In the genomic region with DNA sequence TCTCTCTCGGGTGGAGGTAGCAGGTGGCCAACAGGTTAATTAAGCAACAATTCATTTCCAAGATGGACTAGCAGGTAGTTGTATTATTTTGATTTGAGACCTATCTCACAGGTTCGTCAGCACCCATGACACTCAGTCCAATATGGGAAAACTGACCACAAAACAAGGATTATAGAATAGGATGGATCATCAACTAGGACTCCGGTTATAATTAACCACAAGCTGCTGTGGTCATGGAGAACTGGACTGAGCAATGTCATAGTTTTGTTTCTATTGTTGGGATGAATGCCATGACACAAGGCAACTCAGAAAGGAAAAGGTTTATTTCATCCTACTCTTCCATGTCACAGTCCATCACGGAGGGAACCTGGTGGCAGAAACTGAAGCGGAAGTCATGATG, we compare ENCODE assay signal across 28 mouse cellular contexts.
A peak's percentile ranks its signal among the peaks of the same experiment; 100 is the strongest.
DNase-seq lines count a peak whose midpoint lies in the region; ATAC-seq and TF ChIP-seq lines count a peak whose summit lies in the region.
"Had no signal": no experiment of that assay in that cellular context is flagged by ENCODE, and none has a peak within 500 bp of the region (broad histone marks: within the 10 kb centered on the region; RNA-seq: fewer than 3 reads in every experiment).

No protein-coding gene starts in this region.

- H3K9me3 ChIP-seq in kidney, embryonic 14.5 days (ENCODE audit: control insufficient read depth, low read length) = no peaks in the 10 kb centered on the region
- H3K9me3 ChIP-seq: embryonic facial prominence, embryonic 13.5 days; embryonic facial prominence, embryonic 15.5 days; forebrain, embryonic 10.5 days; forebrain, embryonic 12.5 days; G1E had no signal

- no peak for TF ChIP-seq CTCF in gastrocnemius, adult 2 months (IDR thresholded peaks at IDR 0.05)

- DNase-seq in gastrocnemius, adult 2 months = no peak
- DNase-seq in gastrocnemius, postnatal 10 days = no peak
- DNase-seq in kidney, adult 18-20 months = peak; percentile 11
- no peak for DNase-seq in kidney, postnatal 4 days
- peak; percentile 72 for DNase-seq in kidney, adult 9 months
- peak; percentile 43 for DNase-seq in Muller cell, postnatal 12 days (ENCODE audit: inconsistent ontology term)
- DNase-seq in adrenal gland, adult 18-20 months (ENCODE audit: low spot score in 2 of 2) = no peak
- DNase-seq: adrenal gland, adult 2 months; adrenal gland, postnatal 10 days; adrenal gland, postnatal 25 days; B cell, adult 2 months; cerebellum, adult 11 months; cerebellum, adult 18-20 months; cerebellum, adult 8-10 months; cerebellum, adult 9-11 months; cerebellum, postnatal 14 days; cerebellum, postnatal 36 days; embryo, embryonic 11 days had no signal

- peak overlapping the region; percentile 90; the same call in 1 of the 2 replicates for H3K27ac ChIP-seq in gastrocnemius, adult 2 months
- H3K27ac ChIP-seq in kidney, embryonic 14.5 days (ENCODE audit: low read depth, low read length) = no peak overlapping the region
- H3K27ac ChIP-seq: embryonic facial prominence, embryonic 13.5 days; embryonic facial prominence, embryonic 15.5 days; forebrain, embryonic 10.5 days; forebrain, embryonic 12.5 days had no signal

- 92% methylated on average over 5 of the region's 5 CpGs for WGBS in kidney, embryonic 14.5 days

- H3K36me3 ChIP-seq in kidney, embryonic 14.5 days (ENCODE audit: control insufficient read depth, insufficient read depth, low read length) = no peaks in the 10 kb centered on the region
- H3K36me3 ChIP-seq: embryonic facial prominence, embryonic 13.5 days; embryonic facial prominence, embryonic 15.5 days; forebrain, embryonic 12.5 days had no signal

- no peak overlapping the region for H3K4me3 ChIP-seq in gastrocnemius, adult 2 months
- no peak overlapping the region for H3K4me3 ChIP-seq in kidney, embryonic 14.5 days (ENCODE audit: low read length)
- H3K4me3 ChIP-seq: embryonic facial prominence, embryonic 13.5 days; embryonic facial prominence, embryonic 15.5 days; erythroblast, embryonic 14.5 days; forebrain, embryonic 10.5 days; forebrain, embryonic 12.5 days had no signal

- H3K27me3 ChIP-seq in kidney, embryonic 14.5 days (ENCODE audit: control insufficient read depth, insufficient read depth, low read length) = no peaks in the 10 kb centered on the region
- H3K27me3 ChIP-seq: CH12.LX; embryonic facial prominence, embryonic 13.5 days; embryonic facial prominence, embryonic 15.5 days; forebrain, embryonic 12.5 days had no signal

- no peak overlapping the region for H3K4me2 ChIP-seq in kidney, embryonic 14.5 days (replicated peaks; ENCODE audit: low read depth, low read length)
- H3K4me2 ChIP-seq: embryonic facial prominence, embryonic 13.5 days; embryonic facial prominence, embryonic 15.5 days; forebrain, embryonic 12.5 days had no signal

- no peak overlapping the region for H3K9ac ChIP-seq in kidney, embryonic 14.5 days (ENCODE audit: low read depth, low read length)
- H3K9ac ChIP-seq: embryonic facial prominence, embryonic 13.5 days; embryonic facial prominence, embryonic 15.5 days; forebrain, embryonic 12.5 days had no signal

- ATAC-seq in kidney, embryonic 14.5 days (ENCODE audit: low FRiP score, low TSS enrichment) = no peak
- ATAC-seq: forebrain, embryonic 14.5 days; forebrain, embryonic 16.5 days had no signal

- intact Hi-C loops in gastrocnemius, adult 2 months (cut with DNase I) = loop anchor here (5.0 kb wide), 1 partner anchor 38 kb away; no protein-coding TSS in a partner anchor

- H3K4me1 ChIP-seq in kidney, embryonic 14.5 days (ENCODE audit: control insufficient read depth, insufficient read depth, low read length) = 0 out of 2 replicates have a peak, but pooled peaks cover 7% of the 10 kb centered on the region
- H3K4me1 ChIP-seq: embryonic facial prominence, embryonic 15.5 days; forebrain, embryonic 12.5 days had no signal

Comparison
In these comparisons a context has a peak if more than half of its experiments do, and no peak if none do; other contexts are left out.
1. DNase-seq: peak in kidney, adult 18-20 months (single experiment), kidney, adult 9 months (single experiment) and Muller cell, postnatal 12 days (single experiment); none in gastrocnemius, adult 2 months (single experiment), gastrocnemius, postnatal 10 days (single experiment), kidney, postnatal 4 days (0 of 2) and adrenal gland, adult 18-20 months (0 of 2).